Mouse (Mus musculus) ovary, adult 18-20 months (tissue): Measurements from ENCODE around the gene Syne2.

Experiments
- DNase-seq: peaks from one replicate; pipeline ENCODE4 v3.0.0; 2022; ENCODE audit warnings: low spot score, mixed read lengths

Syne2 gene

DNA sequence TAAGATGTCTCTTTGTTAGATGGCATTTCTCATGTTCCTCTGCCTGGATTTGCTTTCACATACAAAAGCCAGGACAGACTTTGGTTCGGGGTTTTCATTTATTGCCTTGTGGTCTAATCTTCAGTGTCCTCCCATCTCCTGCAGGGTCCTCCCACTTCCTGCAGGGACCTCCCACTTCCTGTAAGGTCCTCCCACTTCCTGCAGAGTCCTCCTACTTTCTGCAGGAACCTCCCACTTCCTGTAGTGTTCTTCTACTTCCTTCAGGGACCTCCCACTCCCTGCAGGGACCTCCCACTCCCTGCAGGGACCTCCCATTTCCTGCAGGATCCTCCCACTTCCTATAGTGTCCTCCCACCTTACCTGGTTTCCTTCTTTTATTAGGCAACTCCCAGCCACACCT lies 109.7 kb downstream of the Syne2 start:
- no peak for DNase-seq

DNA sequence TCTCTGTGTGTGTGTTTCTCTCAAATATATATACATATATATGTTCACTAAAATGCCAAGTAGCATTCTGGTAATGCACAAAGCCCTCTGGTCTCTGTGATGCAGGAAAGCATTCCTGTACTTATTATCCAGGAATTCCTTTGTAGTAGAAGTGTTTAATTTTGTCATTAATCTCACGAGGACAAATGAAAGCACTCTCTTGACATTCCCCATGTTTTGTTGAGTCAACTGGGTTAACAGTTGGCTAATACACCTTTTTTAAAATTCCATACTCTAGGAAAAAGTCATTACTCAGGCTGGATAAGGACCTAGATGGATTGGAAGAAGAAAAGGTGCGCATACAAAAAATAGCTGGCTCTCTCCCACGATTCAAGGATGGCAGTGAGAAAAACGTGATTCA lies 115.6 kb downstream of the Syne2 start:
- no peak for DNase-seq

DNA sequence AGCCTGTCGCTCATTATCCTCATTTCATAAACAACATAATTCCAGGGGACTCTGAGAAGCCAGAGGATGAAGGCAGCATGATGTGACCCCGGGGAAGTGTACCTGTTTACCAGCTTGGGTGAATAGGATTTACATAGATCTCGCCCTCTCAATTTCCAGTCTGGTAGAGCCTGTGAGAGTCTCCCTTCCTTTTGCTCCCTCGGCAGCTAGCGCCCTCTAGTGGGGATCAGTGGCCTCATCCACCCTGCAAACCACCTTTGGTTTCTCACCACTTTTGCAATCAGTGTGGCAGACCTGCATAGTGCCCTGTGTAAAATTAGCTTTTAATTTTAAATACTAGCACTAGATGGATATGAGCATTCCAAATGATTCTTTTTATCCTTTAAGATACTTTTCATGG lies 133.4 kb downstream of the Syne2 start:
- DNase-seq: no peak

DNA sequence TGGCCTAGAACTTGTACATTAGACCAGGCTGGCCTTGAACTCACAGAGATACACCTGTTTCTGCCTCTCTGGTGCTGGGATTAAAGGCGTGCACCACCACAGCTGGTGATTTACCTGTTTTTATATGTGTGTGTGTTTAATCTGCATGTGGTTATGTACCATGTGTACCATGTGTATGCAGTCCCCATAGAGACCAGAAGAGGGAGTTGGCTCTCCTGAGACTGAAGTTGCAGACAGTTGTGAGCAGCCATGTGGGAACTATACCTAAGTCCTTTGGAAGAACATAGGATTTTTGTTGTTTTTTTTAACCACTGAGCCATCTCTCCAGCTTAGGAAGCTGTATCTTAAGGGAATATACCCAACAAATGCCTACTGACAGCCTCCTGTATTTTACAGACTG lies 134.1 kb downstream of the Syne2 start:
- DNase-seq: no peak

DNA sequence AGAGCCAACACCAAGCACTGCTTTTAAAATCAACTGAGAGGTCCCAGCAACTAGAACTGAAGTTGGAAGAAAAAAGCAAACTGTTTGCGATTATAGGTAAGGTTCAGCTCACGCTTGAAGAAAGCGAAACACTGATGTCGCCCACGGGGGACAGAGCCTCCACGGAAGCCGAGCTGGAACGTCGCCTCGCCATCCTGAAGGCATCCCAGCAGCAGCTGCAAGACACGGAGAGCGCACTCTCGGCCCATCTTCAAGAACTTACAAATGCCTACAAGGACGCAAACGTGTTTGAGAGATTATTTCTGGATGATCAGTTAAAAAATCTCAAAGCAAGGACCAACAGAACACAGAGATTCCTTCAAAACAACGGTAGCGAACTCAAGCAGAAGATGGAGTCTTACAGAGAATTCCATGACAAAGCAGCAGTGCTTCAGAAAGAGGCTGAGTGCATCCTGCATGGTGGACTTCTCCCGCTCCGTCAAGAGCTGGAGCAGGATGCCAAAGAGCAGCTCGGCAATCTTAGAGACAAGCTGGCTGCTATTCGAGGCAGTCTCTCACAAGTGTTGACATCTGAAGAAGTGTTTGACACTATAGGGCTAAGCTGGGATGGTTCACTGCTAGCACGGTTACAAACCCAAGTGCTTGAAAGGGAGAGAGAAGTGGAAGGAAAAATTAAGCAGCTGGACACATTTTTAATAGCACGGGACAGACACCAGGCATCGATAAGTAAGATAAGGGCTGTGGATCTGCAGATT lies 148.7 kb downstream of the Syne2 start:
- DNase-seq: no peak

DNA sequence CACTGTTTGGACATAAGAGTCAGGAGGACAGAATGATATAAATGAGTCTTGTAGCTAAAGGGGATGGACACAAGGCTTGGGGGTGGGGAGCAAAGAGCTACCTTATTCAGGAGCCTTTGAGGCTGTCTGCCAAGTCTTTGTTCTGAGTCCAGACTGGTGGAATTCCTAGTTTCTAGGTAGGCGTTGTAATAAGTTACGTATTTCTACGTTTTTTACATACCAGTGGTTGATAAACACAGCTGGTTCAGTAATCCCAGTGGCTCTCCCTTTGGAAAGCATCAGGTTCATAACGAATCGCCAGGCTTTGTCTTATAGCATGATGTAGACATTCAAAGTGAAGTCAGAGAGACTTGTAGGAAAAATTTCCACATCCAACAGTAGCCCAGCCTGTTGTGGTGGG lies 161.1 kb downstream of the Syne2 start:
- no peak for DNase-seq

DNA sequence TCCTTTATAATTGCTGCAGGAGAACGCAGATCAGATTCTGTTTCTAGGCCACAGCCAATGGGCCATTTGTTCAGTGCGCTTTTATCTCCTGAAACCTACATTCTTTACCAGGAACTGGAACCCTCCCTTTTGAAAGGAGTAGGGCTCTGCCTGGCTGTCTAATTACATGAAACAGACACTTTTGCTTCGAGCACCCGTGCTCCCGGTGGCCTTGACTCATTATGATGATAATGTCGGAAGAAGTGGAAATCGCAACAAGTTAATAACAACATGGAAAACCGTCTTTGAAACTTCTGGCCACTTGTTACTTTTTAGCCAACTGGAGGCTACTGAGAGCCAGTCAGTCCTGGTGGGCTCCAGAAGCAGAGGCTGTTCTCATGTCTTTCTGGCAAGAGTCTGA lies 165.4 kb downstream of the Syne2 start:
- no peak for DNase-seq

DNA sequence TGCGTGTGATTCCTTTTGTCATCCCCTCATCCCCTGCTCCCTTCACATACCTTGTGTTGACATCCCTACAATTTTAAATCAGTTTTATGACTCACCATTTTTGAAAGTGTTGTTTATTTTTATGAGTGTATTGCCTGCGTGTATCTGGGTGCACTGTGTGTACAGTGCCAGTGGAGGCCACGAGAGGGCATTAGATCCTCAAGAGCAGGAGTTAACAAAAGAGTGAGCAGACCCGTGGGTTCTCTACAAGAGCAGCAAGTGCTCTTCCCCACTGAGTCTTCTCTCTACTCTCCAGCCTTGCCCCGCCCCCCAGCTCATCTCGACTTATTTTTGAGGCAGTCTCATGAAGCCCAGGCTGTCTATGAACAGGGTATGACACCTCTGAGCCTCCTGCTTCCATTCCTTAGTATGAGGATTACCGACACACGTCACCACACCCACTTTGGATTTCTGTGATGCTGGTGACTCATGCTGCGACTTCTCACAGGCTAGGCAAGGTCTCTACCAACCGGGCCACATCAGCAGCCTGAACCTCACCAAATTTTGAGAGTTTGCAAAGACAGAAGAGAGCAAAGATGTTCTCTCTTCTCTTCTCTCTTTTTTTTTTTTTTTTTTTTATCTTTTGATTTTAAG lies 174.4 kb downstream of the Syne2 start:
- DNase-seq: no peak

DNA sequence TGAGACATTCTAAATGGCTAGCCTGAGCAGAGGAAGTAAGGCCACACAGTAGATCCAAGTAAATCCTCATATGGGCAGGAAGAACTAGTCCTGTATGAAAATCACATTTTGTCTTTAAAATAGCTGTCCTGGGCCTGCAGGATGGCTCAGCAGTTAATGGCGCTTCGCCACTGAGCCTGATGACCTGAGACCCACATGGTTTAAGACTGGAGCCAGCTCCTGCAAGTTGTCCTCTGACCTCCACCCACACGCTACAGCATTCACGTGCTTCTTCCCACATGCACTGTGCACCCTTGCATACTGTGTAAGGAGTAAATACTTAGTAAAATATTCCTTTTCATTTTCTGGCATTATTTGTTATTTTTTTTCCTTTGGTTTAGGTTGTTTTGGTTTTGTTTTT lies 175.0 kb downstream of the Syne2 start:
- DNase-seq: no peak

DNA sequence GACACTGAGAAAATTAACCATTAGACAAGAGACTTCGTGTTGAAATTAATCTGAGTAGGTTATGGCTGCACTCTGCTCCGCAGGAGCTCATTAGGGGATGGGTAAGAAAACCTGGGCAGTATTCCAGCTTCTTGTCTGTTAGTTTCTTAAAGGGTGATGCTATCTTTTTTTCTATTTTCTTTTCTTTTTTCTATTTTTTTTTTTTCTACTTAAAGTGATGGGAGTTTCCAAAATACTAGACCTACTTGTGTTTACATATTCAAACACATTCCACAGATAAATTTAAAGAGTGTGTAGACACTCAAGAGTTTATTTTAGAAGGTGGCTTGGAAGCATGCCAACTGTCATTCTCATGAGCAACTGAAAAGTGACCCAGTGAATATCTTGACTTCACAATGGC lies 177.2 kb downstream of the Syne2 start:
- DNase-seq: no peak

DNA sequence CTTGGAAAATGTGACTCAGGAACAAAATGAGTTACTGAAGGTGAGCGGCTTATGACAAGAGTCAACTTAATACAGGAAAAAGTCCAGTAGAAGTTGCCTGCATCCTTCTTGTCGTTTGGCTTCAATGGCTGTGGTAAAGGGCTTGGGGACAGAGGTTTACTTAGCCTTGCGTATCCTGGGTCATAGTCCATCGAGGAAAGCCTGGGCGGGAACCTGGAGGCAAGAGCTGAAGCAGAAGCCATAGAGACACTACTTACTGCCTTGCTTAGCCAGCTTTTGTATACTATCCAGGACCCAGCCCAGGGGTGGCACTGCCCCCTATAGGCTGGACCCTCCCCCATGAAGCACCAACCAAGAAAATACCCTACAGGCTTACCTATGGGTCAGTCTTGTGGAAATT lies 179.6 kb downstream of the Syne2 start:
- no peak for DNase-seq

DNA sequence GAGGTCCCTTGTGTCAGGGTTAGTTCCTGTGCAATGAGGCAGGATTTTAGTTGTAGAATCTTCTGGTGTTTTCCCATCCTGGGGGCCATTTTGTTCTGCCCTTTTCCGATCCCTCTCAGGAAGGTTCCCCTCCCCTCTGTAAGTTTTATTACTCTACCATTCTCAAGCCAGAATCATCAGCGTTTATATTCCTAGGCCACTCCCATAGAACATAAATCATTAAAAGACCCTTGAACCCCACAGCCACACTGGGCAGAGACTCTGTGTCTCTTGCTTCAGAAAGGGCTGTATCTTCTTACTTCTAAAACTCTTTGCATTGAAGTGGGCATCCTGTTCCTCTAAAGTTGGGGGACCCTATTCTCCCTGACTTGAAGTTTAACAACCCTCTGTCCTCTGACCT lies 180.5 kb downstream of the Syne2 start:
- no peak for DNase-seq

DNA sequence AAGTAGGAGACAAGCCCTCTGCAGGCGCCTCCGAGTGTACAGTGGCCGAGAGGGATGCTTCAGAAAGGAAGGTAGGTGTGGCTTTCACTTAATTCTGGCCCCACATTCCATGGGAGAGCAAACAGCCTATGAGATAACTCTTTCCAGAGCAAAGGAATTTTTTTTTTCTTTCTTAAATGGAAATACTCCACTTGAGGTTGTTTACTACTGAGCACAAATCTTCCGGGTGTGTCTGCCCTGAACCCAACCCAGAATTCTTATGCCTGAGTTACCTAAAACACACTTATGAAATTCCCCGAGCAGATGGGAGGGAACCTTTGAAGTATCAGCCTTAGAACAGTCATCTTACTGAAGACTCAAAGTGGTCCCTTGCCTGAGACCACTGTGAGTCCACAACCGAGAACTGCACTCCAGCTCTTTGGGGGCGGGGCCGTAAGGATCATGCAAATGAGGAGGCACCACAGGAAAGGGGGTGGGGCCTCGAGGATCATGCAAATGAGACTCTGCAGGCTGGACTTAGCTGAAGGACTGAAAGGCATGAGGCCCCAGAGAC lies 186.8 kb downstream of the Syne2 start:
- no peak for DNase-seq

DNA sequence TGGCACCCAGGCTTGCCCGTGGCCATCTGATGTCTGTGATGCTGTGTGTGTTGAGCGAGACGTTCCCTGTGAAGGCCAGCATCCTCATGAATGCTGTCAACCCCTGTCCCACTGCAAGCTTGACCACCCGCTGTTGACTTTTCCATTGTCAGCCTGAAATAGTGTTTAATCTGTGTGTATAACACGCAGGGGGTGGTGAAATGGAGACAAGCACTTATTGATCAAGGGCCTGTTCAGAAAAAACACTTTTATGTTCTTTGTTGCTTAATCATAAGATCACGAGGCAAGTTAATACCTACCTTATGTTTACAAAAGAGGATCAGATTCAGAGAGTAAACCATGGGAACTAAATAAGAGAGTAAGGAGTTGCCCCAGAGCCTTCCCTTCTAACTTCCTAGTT lies 191.1 kb downstream of the Syne2 start:
- no peak for DNase-seq

DNA sequence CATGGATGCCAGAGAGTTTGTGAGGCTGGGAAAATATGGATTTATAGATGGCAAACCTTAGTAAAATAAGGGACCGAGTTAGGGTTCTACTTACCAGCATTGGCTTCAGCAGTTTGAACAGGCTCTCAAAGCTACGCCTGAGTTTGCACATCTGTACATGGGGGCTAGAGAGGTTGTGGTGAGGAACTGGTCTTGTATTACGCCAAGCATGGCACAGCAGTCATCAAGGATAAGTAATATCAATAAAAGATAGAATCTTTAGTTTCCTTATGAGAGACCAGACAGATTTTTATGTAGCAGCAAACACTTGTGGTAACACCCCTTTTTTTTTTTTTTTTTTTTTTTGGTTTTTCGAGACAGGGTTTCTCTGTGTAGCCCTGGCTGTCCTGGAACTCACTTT lies 194.9 kb downstream of the Syne2 start:
- no peak for DNase-seq

DNA sequence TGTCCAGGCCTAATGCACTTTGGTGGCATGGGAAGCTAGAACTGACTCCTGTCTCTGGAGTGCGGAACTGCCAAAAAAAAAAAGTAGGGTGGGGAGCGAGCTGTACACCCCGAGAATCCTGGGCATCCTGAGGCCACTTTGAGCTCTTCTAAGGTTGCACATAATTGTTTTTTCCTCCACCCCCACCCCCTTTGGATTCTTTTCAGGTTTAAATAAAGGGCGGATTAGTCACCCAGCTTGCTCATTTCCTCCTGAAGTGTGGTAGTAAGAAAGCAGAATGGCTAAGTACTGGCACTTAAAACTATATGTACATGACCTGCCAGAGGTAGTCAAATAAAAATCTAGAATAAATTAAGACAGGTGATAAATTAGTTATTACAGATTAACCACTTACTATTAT lies 195.5 kb downstream of the Syne2 start:
- DNase-seq: no peak

DNA sequence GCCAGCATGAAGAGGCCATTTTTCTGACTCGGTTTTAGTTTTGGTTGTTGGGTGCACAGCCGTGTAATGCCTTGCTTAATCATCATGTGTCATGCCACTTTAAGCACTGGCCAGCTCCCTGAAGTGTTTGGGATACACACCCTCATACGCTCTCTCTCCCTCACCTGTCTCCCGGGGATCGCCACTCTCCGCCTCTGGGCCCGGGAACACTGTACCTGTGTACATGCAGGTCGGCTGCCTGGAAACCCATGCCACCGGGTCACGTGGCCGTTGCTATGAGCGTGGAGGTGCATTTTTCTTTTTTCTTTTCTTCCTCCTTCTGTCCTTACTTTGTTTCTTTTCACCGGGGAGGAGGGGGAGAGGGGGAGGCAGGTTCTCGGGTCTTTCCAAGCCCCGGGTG lies 197.1 kb downstream of the Syne2 start:
- no peak for DNase-seq

DNA sequence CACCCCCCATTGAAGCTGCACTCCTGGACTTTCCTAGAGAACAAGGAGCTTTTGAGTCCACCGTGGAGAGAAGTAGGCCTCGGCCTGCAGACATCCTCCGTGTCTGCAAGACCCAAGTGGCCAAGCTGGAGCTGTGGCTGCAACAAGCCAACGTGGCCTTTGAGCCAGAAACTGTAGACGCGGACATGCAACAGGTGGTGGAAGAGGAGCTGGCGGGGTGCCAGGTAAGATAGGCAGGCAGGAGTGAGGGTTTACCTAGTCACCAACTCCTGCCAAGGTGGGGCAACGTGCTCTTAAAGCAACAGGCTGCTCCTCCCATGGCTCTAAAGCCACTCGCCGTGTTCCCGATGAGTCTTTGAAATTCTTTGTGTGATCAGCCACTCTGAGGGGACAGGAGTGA lies 197.6 kb downstream of the Syne2 start:
- peak; percentile 28 for DNase-seq

DNA sequence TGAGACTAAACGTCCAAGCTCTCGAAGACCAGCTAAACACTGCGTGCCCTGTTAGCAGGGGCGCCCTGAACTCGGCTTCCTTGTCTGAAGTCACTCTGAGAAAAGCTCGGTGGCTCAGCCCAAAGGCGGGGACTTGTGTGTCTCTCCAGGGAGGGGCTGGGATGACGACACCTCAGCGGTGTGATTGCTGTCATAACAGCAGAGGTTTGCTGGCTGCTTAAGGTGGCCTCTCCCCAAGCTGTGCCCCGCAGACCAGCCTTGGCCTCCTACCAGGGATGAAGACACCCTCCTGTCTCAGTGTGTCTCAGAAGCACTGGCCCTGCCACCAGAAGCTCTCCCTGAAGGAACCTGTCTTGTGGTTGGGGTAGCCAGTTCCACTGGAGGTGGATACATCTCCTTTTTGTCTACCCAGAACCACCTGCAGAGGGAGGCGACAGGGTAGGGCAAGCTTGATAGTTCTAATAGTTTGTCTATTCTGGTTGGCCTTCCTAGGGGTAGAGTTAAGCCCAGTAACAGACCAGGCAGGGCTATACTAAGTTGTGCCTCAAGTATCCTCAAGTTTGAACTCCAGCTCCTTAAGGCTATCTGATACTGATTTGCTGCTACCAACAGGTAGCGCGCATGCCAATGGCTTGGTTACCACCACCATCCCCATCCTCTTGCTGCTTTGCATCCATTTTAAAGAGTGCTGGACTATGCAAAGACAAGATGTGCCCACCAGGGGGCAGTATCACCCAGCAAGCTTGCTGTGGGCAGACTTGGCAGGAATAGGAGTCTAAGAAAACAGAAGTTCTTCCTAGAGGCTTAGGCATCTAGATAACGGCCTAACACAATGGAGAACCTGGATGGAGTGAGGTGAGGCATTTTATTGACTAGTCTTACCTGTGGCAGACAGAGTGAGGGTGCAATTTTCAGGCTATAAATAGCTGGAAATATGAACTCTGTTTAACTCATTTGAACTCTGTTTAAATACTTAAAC lies 198.5 kb downstream of the Syne2 start:
- no peak for DNase-seq

DNA sequence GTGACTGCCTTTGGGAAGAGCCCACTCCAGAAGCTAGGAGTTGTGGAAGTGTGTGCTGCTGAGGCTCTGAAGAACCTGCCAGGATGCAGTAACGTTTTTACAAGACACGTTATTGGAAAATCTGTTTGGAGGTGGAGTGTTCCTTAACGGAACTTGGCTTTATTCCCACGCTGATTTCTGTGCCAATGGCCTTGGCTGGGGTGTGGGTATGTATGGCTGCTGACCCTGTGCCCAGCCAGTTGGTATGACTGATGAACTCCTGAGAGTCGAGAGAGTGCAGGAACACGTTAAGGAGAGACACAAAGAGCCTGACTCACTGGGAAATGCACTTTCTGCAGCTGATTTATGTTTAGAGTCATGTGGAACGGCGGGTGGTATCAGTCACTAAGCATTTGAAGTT lies 200.7 kb downstream of the Syne2 start:
- DNase-seq: no peak

DNA sequence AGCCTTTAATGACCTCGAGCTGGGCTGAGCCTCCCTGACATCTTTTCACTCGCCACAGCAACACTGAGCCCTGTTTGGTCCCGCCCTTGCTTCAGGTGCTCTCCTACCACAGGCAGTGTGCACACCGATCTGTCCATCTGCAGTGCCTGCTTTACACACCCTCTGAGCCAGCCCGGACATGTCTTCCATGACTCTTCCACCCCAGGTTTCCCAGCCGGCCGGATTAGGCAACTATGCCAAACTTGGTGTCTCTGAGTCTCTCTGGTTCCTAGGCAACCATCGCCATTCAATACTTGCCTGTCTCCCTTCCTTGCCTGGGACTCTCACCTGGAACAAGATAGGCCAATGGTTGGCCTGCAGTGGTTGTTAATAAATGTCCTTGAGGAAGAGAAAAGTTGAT lies 224.4 kb downstream of the Syne2 start:
- DNase-seq: no peak

DNA sequence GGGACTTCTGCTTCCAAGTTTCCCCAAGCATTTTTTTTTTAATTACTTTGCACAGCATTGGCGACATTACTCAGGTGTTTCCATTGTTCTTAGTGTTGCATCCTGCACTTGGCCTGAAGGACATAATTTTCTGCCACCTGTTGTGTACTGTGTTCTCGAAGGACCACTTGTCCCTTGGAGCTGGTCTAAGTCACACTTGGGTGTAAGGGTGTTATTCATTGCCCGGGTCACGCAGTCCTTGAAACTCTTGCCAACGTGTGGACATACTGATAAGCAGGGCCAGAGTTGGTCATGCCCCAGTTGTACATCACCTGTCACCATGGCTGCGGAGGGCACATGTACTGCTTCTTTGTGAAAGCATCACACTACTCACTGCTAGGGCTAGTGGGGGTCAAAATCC lies 228.6 kb downstream of the Syne2 start:
- no peak for DNase-seq

DNA sequence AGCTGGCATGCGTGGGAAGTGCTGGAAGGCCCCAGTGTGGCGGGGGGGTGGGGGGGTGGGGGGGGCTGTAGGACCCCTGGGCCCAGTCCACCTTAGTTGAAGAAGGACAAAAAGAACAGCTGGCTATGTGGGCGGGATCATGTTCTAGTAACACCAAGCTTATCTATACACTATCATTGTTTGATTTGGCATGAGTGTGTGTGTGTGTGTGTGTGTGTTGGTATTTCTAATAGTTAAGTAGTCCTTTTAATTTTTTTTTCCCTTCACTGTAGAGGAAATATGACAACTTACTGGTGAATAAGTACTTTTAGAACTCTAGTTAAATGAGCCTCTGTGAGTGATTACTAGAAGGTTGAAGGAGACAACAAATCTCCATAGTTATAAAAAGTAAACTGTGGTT lies 230.0 kb downstream of the Syne2 start:
- no peak for DNase-seq
